Mouse (Mus musculus): ENCODE results near the gene Heatr5b. TPM values are rescaled to one million over a fixed set of nuclear protein-coding genes. Genes with fewer than 3 reads are reported as not detected.

Gene Heatr5b
- polyA plus RNA-seq, 1 experiment from 2014 or later: 10.0 TPM

- Histone ChIP-seq H3K36me3 (0 out of 2 replicates have a peak, but pooled peaks cover 11% of the 10 kb centered on the region), H3K4me1 (no peaks in the 10 kb centered on the region), H3K27ac (no peak overlapping the region), H3K4me3 (replicated peaks) (no peak overlapping the region), H3K9me3 (no peaks in the 10 kb centered on the region), H3K27me3 (replicated peaks) (no peaks in the 10 kb centered on the region), H3K9ac (no peak overlapping the region), H3K4me2 (no peak overlapping the region)
- 88% methylated on average over 5 of the region's 5 CpGs for WGBS
- no peak for ATAC-seq (ENCODE audit: insufficient read depth, low FRiP score, low read depth)
Measured at GRCm38 (mm10) chr17:78763272-78763671, 71.9 kb downstream of the Heatr5b start.

DNA sequence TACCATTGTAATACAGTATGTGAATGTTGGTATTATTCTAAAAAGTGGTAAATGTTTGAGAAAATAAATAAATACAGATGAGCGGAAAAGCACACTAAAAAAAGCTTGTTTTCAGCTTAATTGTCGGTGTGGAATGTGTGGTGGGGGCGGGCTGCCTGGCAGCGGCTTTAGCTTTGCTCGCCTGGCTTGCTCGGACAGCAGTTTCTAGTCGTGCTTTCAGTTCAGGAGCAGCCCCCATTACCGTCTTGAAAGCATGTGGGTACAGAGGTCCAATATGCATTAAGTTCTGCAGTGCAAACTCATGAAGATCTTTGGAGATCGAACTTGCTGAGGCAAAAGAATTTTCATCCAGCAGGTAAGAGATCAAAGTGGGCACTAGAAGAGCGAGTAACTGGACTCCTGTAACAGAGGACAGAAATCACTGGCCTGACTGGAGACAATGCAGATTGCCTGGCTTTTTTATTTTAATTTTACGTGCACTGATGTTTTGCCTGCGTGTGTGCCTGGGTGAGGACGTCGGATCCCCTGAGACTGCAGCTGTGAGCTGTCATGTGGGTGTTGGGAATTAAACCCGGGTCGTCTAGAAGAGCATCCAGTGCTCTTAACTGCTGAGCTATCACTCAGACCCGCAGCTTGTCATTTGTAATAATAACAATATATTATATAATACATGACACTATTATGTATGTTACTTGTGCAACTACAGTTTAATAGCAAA is 82.1 kb downstream of the Heatr5b start:
- Histone ChIP-seq H3K36me3 (no peaks in the 10 kb centered on the region), H3K9ac (no peak overlapping the region), H3K4me2 (no peak overlapping the region), H3K4me3 (replicated peaks) (no peak overlapping the region), H3K27me3 (replicated peaks) (no peaks in the 10 kb centered on the region), H3K4me1 (no peaks in the 10 kb centered on the region), H3K9me3 (no peaks in the 10 kb centered on the region), H3K27ac (no peak overlapping the region)
- 56% methylated on average over 17 of the region's 17 CpGs for WGBS
- ATAC-seq (ENCODE audit: insufficient read depth, low FRiP score, low read depth): no peak

DNA sequence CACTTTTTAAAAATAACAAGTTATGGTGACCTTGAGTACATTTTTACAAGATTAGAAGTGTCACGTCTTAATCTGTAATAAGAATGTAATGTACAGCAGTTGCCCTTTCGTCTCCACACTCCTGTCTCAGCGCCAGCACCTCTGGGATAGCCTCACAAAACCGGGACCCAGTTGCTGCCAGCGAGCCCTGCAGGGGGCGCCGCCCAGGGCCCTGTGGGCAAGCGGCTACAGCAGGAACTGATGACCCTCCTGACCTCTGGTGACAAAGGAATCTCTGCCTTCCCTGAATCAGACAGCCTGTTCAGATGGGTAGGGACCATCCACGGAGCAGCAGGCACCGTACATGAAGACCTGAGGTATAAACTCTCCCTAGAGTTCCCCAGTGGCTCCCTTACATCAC is 83.1 kb downstream of the Heatr5b start:
- no peaks in the 10 kb centered on the region for H3K27me3 ChIP-seq (replicated peaks)
- H3K36me3 ChIP-seq: no peaks in the 10 kb centered on the region
- WGBS: 66% methylated on average over 10 of the region's 10 CpGs
- no peak overlapping the region for H3K4me2 ChIP-seq
- no peak overlapping the region for H3K27ac ChIP-seq
- H3K9ac ChIP-seq: no peak overlapping the region
- ATAC-seq (ENCODE audit: insufficient read depth, low FRiP score, low read depth): no peak
- no peaks in the 10 kb centered on the region for H3K4me1 ChIP-seq
- no peaks in the 10 kb centered on the region for H3K9me3 ChIP-seq
- H3K4me3 ChIP-seq (replicated peaks): no peak overlapping the region

GRCm38 (mm10) chr17:78748440-78748839 is 86.7 kb downstream of the Heatr5b start:
- H3K9me3 ChIP-seq: no peaks in the 10 kb centered on the region
- H3K4me3 ChIP-seq (replicated peaks): no peak overlapping the region
- WGBS: 85% methylated on average over 9 of the region's 9 CpGs
- H3K9ac ChIP-seq: no peak overlapping the region
- no peak overlapping the region for H3K27ac ChIP-seq
- H3K27me3 ChIP-seq (replicated peaks): no peaks in the 10 kb centered on the region
- ATAC-seq (ENCODE audit: insufficient read depth, low FRiP score, low read depth): no peak
- H3K4me2 ChIP-seq: no peak overlapping the region
- no peaks in the 10 kb centered on the region for H3K36me3 ChIP-seq
- no peaks in the 10 kb centered on the region for H3K4me1 ChIP-seq

- no peak for ATAC-seq (ENCODE audit: insufficient read depth, low FRiP score, low read depth)
- no peak overlapping the region for H3K4me2 ChIP-seq
Measured at GRCm38 (mm10) chr17:78738416-78738815, 96.7 kb downstream of the Heatr5b start.

DNA sequence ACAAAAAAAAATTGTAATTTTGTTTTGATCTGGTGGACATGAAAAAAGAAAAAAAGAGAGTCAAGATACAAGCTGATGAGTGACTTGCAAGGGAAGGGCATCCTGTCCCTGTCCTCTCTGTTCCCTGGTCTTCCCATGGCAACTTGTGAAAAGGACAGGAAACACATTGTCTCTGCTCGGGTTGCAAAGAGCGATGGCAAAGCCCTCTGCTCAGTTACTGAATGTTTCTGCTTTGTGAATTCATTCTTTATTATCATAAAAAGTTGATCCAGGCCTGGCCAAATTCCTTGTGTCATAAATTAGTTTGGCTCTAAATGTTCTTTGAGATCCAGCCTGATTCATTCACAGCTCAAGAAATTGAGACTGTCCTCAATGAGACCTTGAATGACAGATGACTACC is 97.4 kb downstream of the Heatr5b start:
- no peak for ATAC-seq (ENCODE audit: insufficient read depth, low FRiP score, low read depth)
- Histone ChIP-seq H3K36me3 (no peaks in the 10 kb centered on the region), H3K27me3 (replicated peaks) (no peaks in the 10 kb centered on the region), H3K4me1 (no peaks in the 10 kb centered on the region), H3K9ac (no peak overlapping the region), H3K9me3 (no peaks in the 10 kb centered on the region), H3K4me2 (no peak overlapping the region), H3K4me3 (replicated peaks) (no peak overlapping the region), H3K27ac (no peak overlapping the region)
- WGBS: 68% methylated on average over 2 of the region's 2 CpGs

More at GRCm38 (mm10) chr17:78738416-78738815, 96.7 kb downstream of the Heatr5b start:
- 48% methylated on average over 1 of the region's 1 CpGs for WGBS
- no peaks in the 10 kb centered on the region for H3K27me3 ChIP-seq (replicated peaks)
- H3K27ac ChIP-seq: no peak overlapping the region
- no peaks in the 10 kb centered on the region for H3K36me3 ChIP-seq
- no peak overlapping the region for H3K4me3 ChIP-seq (replicated peaks)
- no peak overlapping the region for H3K9ac ChIP-seq
- no peaks in the 10 kb centered on the region for H3K9me3 ChIP-seq
- no peaks in the 10 kb centered on the region for H3K4me1 ChIP-seq

DNA sequence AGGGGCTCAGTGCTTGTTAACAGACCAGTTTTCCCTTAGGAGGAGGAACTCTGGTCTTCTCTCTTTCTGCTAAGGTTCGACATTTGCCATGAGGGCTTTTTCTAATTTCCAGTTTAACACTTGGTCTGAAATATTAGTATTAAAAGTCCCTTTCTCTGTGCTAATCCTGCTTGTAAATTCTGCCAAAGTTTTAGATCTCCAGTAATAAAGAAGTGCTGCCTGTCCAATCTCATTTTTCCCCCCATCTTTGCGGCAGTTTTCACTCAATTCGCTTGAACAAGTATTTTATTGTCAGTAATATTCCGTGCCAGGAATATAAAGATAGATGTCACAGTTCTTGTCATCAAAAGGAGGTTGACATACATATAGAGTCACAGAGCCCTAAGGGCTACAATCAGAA is 98.1 kb downstream of the Heatr5b start, which contains the start of gene Strn:
Gene Strn, minus strand, starts transcription at position 101 of the 400 bp plus-strand sequence.
- H3K27me3 ChIP-seq (replicated peaks): no peaks in the 10 kb centered on the region
- no peak for ATAC-seq (ENCODE audit: insufficient read depth, low FRiP score, low read depth)
- H3K9me3 ChIP-seq: no peaks in the 10 kb centered on the region
- no peaks in the 10 kb centered on the region for H3K4me1 ChIP-seq
- 39% methylated on average over 4 of the region's 4 CpGs for WGBS
- H3K4me2 ChIP-seq: peak within 1 kb of the TSS; percentile 75
- H3K4me3 ChIP-seq (replicated peaks): peak within 1 kb of the TSS; percentile 98
- H3K36me3 ChIP-seq: no peaks in the 10 kb centered on the region
- peak within 1 kb of the TSS; percentile 93 for H3K27ac ChIP-seq
- H3K9ac ChIP-seq: peak within 1 kb of the TSS; percentile 96

DNA sequence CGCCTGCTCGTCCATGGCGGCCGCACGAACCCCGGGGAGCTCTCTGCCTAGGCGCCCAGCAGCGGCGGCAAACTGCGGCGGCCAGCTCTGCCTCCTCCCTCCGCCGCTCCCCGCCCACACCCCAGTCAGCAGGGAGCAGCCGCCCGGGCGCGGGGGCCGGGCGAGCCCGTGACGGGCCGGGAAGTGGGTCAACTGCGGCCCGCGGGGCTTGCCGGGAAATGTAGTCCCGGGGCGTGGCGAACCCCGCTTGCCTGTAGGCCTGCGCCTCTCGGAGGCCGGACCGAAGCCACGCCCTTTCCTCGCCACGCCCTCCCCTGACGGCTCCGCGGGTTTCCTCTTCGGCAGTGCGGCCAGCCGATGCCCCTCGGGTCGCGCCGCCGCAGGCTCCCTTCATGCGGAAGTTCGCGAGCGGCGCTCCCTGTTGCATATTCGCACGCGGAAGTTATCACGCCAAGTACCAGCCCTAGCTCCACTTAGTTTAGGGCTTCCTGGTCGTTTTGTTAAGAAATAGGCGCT is 98.6 kb downstream of the Heatr5b start:
- under 1% methylated on average over 49 of the region's 60 CpGs for WGBS
- Histone ChIP-seq H3K27me3 (replicated peaks) (no peaks in the 10 kb centered on the region), H3K9me3 (no peaks in the 10 kb centered on the region), H3K4me1 (no peaks in the 10 kb centered on the region), H3K4me2 (peak overlapping the region; percentile 75), H3K36me3 (no peaks in the 10 kb centered on the region), H3K4me3 (replicated peaks) (peak overlapping the region; percentile 98), H3K27ac (peak overlapping the region; percentile 93), H3K9ac (peak overlapping the region; percentile 96)
- ATAC-seq (ENCODE audit: insufficient read depth, low FRiP score, low read depth): peak; percentile 98

GRCm38 (mm10) chr17:78735731-78736472 is 99.3 kb downstream of the Heatr5b start:
- Histone ChIP-seq H3K4me3 (replicated peaks) (peak overlapping the region; percentile 98), H3K9me3 (no peaks in the 10 kb centered on the region), H3K9ac (peak overlapping the region; percentile 96), H3K36me3 (no peaks in the 10 kb centered on the region), H3K4me1 (no peaks in the 10 kb centered on the region), H3K27me3 (replicated peaks) (no peaks in the 10 kb centered on the region), H3K4me2 (peak overlapping the region; percentile 75), H3K27ac (peak overlapping the region; percentile 93)
- 1% methylated on average over 36 of the region's 39 CpGs for WGBS
- peak; percentile 73 for ATAC-seq (ENCODE audit: insufficient read depth, low FRiP score, low read depth)

DNA sequence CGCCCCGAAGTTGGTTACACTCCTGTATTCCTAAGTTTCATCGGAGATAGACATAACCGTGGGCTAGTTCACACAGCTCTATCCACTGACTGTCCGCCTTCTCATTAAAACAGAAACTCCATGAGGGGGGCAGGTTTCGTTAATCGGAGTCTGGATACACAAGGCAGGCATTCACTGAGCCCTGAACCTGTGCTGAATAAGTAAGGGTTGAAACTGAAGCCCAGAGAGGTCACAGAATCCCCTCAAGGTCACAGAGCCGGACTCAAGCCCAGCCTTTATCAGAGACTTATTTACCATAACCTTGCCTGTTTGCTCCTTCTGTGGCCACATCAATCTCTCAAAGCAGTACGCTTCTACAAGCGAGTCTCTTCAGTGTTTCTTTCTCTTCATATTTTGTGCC is 100.4 kb downstream of the Heatr5b start:
- 68% methylated on average over 10 of the region's 10 CpGs for WGBS
- Histone ChIP-seq H3K27ac (no peak overlapping the region), H3K9ac (no peak overlapping the region)

GRCm38 (mm10) chr17:78732056-78732455 is 103.1 kb downstream of the Heatr5b start:
- no peak for ATAC-seq (ENCODE audit: insufficient read depth, low FRiP score, low read depth)
- no peak overlapping the region for H3K4me3 ChIP-seq (replicated peaks)
- WGBS: 55% methylated on average over 1 of the region's 1 CpGs

More for the DNA sequence above, 100.4 kb downstream of the Heatr5b start:
- Histone ChIP-seq H3K9me3 (no peaks in the 10 kb centered on the region), H3K4me3 (replicated peaks) (no peak overlapping the region; the same call in 1 of the 2 replicates), H3K27me3 (replicated peaks) (no peaks in the 10 kb centered on the region), H3K4me2 (peak overlapping the region; percentile 75), H3K36me3 (no peaks in the 10 kb centered on the region), H3K4me1 (no peaks in the 10 kb centered on the region)
- ATAC-seq (ENCODE audit: insufficient read depth, low FRiP score, low read depth): no peak

More at GRCm38 (mm10) chr17:78732056-78732455, 103.1 kb downstream of the Heatr5b start:
- no peaks in the 10 kb centered on the region for H3K4me1 ChIP-seq
- H3K4me2 ChIP-seq: no peak overlapping the region
- no peak overlapping the region for H3K27ac ChIP-seq
- no peak overlapping the region for H3K9ac ChIP-seq
- no peaks in the 10 kb centered on the region for H3K27me3 ChIP-seq (replicated peaks)
- H3K9me3 ChIP-seq: no peaks in the 10 kb centered on the region
- H3K36me3 ChIP-seq: no peaks in the 10 kb centered on the region
